Mouse (Mus musculus): ENCODE results near the gene Notch1.

Notch1 gene

GRCm38 (mm10) chr2:26478685-26479205, 37.7 kb downstream of the Notch1 start:
- no peak for DNase-seq (ENCODE audit: low read depth)

- no peak for DNase-seq (ENCODE audit: low read depth)
Observed at GRCm38 (mm10) chr2:26477911-26478310, 38.6 kb downstream of the Notch1 start.

GRCm38 (mm10) chr2:26475505-26476430, 40.7 kb downstream of the Notch1 start:
- no peak for DNase-seq (ENCODE audit: low read depth)

DNA sequence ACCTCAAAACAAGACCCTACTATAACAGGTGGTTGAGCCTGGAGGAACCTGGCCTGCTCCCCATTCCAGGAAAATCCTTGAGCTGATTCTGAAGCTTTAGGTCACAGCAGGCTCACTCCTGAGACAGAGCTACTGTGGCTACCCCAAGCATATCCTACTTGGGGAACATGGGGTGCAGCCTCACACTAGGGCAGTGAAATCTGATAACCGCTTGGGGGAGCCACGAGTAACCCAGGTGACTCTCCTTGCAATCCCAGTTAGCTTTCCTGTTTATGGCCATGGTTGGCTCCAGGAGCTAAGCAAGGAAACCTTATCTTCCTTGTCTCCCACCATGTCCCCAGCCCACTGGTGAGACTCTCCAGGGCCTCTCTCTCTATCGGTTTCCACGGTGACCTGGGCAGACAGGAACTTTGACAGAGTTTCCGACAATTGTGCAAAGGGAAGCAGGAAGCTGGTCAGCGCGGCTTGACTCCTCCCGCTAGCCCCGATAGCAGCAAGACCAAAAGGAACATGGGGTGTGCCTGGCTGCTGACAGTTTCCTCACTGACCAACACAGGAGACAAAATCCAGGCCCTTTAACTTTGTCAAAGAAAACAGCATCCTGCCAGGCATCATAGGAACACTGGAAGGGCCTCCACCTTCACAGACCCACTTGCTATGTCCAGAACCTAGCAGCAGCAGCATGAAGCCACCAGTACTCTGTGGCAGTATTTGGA, 41.5 kb downstream of the Notch1 start:
- DNase-seq (ENCODE audit: low read depth) = no peak

GRCm38 (mm10) chr2:26472312-26473090, 44.0 kb downstream of the Notch1 start:
- no peak for DNase-seq (ENCODE audit: low read depth)

DNA sequence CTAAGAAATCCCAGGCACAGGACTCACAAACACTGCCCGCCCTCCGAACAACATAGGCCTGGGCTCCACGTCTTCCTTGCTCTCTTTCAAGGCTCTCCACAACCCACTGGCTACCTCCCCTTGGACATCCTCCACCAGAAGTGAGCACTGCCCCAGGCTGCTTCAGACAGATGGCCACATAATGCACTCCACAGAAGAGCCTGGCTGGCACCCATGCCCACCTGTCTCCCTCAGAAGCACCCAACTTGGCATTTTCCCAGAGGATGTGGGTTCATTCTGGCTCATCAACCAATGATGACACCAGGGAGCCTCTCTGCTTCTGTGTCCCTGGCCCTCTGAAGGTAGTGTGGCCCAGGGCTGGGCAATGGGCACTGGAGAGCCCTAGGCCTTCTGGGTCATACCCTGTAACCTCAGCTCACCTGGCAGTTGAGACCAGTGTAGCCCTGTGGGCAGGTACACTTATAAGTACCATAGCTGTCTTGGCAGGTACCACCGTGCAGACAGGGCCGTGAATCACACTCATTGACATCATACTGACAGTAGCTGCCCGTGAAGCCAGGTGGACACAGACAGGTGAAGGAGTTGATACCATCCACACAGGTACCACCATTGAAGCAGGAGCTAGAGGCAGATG, 44.7 kb downstream of the Notch1 start:
- DNase-seq (ENCODE audit: low read depth) = no peak

GRCm38 (mm10) chr2:26470967-26471366, 45.5 kb downstream of the Notch1 start:
- no peak for DNase-seq (ENCODE audit: low read depth)

GRCm38 (mm10) chr2:26468376-26468775, 48.1 kb downstream of the Notch1 start:
- no peak for DNase-seq (ENCODE audit: low read depth)

GRCm38 (mm10) chr2:26463412-26463811, 53.1 kb downstream of the Notch1 start:
- no peak for DNase-seq (ENCODE audit: low read depth)

- DNase-seq (ENCODE audit: low read depth) = no peak
Observed at GRCm38 (mm10) chr2:26462980-26463379, 53.5 kb downstream of the Notch1 start.

DNA sequence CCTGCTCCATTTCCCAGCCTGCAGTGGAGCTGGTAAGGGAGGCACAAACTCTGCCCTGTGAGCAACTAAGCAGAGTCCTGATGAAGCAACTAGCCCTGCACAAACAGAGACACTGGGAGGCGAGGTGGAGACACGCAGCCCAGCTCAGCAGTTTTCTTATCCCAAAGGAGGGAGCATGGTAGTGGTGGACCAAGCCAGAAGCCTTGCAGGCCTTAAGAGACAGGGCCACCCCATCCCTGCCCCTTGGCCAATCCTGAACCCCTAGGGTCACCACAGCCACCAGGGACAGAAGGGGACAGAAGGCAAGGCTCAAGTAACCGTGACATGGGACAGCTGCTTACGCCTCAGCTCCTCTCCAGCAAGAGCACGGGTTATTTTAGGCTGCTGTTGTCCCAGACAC, 54.8 kb downstream of the Notch1 start:
- no peak for DNase-seq (ENCODE audit: low read depth)

DNA sequence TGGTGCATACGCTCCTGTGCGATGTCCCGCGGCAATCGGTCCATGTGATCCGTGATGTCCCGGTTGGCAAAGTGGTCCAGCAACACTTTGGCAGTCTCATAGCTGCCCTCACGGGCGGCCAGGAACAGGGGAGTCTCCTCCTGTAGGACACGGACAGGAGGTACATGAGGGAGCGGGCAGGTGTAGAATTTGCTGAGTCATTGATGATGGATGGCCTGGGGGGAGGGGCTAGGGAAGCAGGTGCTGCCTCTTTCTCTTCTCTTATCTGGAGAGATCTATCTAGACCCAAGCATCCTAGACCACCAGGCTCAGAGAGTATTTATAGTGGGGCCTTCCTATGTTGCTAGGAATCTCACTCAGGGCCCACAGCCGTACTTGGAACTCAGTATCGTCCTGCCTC, 55.6 kb downstream of the Notch1 start:
- no peak for DNase-seq (ENCODE audit: low read depth)

- no peak for DNase-seq (ENCODE audit: low read depth)
Observed at GRCm38 (mm10) chr2:26460097-26460646, 56.3 kb downstream of the Notch1 start.

- DNase-seq (ENCODE audit: low read depth) = no peak
Observed at GRCm38 (mm10) chr2:26459478-26459877, 57.0 kb downstream of the Notch1 start.

DNA sequence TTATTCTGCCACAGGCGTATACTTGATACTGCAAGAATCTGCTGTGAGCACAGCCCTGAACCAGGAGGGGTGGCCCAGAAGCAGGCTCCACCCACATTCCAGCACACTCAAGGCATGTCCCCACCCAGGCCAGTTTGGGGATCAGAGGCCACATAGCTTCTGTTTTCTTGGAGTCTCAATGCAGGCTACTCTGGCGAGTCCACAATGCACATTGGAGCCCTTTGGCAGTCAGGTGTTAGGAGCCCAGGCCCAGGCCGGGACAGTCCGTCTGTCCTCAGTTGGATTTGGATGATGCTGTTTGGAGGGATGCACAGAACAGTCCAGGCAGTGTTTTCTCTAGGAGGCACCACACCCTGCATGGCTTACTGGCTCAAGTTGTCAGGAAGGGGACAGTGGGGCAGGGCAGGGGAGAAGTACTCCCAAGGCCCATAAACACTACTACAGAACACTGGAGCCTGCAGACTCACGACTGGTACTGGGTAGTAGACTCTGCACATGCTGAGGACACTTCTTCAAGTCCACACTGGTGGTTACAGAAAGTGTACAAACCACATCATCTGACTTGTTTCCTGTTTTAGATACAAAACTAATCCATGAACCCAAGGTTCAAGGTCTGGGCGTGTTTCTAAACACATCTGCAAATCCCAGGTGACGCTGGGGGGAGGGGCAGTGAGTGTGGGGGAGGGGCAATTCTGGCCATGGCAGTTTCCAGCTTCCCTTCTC, 57.9 kb downstream of the Notch1 start:
- DNase-seq (ENCODE audit: low read depth) = peak; percentile 22

- peak; percentile 89 for DNase-seq (ENCODE audit: low read depth)
Observed at GRCm38 (mm10) chr2:26449121-26450060, 67.1 kb downstream of the Notch1 start.

GRCm38 (mm10) chr2:26447451-26447850, 69.0 kb downstream of the Notch1 start:
- peak; percentile 29 for DNase-seq (ENCODE audit: low read depth)

GRCm38 (mm10) chr2:26446671-26447070, 69.8 kb downstream of the Notch1 start:
- peak; percentile 31 for DNase-seq (ENCODE audit: low read depth)

DNA sequence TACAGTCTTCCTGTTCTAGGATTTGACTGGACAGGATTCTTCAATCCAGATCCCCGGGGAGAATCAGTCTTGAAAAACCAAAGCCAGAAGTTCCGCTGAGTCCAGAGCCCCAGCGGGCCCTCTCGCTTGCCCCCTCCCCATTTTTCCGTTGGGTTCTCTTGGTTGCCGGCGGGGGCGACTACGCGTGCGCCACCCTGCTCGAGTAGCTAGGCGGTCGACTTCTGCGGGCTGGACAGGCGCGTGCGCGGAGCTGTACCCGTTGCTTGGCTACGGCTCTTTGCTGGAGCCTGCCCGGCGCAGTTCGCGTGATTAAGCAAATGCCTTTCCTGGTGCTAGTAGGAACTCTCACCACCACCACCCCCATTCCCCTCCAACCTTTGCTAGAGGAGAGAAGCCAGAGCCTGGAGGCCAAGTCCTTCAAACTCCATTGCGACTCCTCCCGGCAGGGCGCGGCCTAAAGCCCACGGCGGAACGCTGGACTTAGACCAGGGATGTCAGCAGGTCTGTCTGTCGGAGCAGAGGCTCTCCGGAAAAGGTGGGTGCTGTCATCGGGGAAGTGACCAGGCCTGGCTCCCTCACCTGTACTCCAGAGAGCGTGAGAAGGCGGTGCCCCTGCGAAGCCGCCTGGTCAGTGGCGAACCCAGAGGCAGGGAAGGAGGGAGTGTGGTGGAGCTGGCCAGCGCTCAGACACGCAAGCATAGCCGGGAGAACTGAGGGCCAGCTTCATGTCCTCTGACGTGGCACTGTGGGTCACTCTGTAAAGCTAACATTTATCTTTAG, 70.6 kb downstream of the Notch1 start:
- DNase-seq (ENCODE audit: low read depth) = no peak

Data from naive thymus-derived CD4-positive, alpha-beta T cell, adult 2 months (primary cell).